Mouse (Mus musculus) hematopoietic stem cell, adult 5-6 weeks (primary cell): ENCODE measurements around the gene Jph3. TPM values are rescaled to one million over a fixed set of nuclear protein-coding genes. Genes with fewer than 3 reads are reported as not detected.

Experiments used
- ATAC-seq, 2 experiments: fragments of 125-278 bp in 1 of 2; replicated peaks in 1 of 2; 2 replicates each; pipeline ENCODE4 v1.8.0; 2016 to 2017; ENCODE audit warnings: inconsistent platforms in 2 of 2, mild to moderate bottlenecking in 2 of 2, moderate number of reproducible peaks in 2 of 2, low read depth in 1 of 2, moderate TSS enrichment in 1 of 2; ENCODE audit not compliant: low FRiP score in 2 of 2, poor library complexity in 2 of 2, severe bottlenecking in 2 of 2, insufficient read depth in 1 of 2, low TSS enrichment in 1 of 2
- total RNA-seq: library from RNA; stranded (forward); fragments of 172-1452, 232-1000 nt; gene quantifications from 2 replicates; pipeline ENCODE4 v1.2.3, GENCODE M21; 2017

Gene Jph3
- total RNA-seq, 1 experiment from 2014 or later, result not detected

DNA sequence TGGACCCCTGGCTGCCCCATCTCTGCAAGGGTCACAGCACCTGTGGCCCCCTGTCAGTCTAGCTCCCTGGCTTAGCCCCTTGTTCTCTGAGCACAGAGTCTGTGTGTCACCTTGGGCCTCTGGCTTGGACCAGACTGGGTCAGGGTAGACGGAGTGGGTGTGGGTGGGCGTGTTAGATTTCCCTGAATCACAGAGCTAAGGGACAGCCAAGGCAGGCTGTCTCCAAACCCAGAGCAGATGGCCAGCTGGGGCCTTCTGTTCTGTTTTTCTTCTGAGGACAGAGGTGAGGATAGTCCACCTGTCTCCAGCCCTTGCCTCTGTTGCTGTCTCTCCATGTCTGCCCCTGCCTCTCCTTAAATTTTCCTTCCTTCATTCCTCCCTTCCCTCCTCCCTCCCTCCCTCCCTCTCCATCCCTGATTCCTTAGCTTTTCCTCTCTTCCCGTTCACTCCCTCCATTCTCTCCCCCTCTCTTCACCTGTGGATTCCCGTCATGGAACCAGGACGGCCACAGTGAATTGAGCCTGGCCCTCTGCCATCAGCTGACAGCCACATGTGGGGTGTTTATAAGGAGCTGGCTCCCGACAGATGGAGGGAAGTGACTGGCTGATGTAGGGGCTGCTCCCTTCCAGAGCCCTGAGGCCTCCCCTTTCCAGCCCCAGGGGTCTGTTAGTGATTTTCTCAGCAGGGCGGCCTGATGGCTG lies 33.7 kb downstream of the Jph3 start:
- no peak for ATAC-seq

DNA sequence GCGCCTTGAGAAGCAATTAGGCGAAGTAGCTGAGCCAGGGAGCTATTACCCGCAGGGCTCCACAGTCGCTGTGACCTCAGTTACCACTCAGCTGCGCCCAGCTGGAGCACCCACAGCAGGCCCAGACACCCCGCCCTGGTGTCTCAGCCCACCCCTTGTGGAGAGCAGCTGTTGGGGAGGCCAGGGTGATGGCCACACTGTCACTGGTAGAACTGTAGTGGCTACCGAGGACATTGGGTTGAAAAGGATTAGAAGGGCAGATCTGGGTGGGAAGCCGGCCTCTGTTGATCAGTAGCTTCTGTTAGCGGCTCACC lies 34.2 kb downstream of the Jph3 start:
- ATAC-seq, result no peak

DNA sequence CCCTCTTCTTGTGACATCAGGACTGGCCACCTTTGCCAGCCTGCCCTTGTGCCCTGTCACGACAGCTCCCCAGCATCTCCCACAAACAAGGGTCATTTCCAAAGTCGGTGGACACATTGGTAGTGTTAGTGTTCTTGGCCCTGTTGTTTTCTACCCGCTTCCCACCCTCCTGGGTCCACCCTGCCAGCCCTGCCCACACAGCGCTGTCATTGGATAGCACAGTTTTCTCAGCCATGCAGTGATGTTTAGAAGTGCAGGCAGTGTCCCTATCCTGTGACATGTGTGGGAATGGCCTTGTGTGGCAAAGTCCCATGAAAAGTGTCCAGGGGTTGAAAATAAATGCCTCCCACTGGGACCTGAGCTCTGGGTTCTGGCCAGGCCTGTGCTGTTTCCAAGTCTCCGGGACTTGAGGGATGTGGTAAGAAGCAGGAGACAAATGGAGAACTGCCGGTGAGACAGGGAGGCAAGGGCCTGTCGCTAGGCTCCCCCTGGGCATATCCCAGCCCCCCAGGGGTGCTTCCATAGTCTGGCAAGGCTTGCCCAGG lies 36.2 kb downstream of the Jph3 start:
- no peak for ATAC-seq

DNA sequence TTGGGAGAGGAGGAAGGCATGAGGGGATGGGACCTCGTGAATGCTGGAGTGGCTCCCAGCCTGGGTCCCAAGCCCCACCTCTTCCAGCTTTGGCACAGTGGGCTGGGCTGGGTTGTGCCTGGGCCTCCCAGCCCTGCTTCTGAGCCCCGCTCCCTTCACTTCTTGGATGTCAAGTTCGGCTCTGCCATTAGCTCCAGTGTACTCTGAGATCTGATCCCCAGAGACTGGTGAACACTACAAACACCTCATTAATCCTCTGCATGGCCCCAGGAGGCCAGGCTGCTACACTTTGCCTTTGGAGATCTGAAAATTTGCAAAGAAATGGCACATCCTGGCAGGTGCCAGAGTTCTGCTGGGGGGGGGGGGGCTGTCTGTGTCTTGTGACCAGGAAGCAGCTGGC lies 39.7 kb downstream of the Jph3 start:
- ATAC-seq, result no peak

DNA sequence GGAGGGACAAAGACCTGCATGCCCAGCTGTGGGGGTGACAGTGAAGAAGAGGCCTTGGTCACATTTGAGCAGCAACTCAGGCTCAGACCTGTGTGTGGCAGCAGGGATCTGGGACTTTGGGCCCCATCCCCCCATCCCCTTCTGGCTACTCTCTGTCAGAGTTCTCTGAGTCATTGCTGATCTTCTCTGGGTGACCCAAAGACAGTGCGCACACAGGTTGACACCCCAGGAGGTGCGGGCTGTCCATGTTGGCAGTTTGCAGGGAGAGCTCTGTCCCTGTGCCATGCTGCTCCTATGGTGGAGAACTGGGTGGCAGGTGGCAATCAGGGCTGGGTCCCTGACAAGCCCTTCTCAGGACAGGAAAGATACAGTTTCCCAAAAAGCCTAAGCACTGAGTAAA lies 40.2 kb downstream of the Jph3 start:
- ATAC-seq, result no peak

DNA sequence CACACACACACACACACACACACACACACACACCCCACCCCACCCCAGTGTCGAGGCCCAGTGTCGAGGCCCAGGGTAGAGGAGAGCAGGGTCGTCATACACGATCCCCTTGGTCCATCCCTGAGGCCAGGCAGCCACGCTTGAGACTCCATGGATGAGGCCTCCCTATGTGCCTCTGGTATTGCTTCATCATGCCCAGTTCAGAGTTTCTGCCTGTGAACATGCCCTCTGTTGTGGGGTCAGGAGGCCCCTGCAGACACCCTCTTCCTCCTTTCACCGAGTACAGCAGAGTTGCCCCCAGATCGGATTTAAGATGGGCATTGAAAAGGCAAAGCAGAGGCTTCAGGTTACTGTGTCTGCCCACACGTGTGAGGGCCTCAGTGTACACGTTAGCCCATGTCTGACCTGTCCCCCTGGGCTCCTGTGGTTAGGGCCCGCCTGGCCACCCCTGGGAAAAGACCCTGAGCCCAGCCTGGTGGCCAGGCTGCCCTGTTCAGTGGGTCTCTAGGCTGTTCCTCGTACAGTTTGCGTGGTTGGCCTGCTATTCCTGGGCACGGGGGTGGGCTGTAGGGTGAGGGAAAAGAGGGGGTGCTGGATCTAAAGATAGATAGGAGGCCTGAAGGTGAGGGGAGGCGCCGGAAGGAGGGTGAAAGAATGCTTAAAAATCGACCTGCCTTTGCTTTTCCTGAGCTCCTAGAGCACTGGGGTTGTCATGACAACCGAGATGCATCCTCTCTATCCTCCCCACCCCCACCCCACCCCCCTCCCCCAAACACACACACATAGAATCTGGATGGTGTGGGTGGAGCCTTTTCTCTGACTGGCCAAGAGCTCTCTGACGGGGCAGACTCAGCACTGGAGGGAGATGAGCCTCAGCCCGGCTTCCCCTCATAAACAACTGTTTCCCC lies 41.7 kb downstream of the Jph3 start:
- ATAC-seq, result no peak

DNA sequence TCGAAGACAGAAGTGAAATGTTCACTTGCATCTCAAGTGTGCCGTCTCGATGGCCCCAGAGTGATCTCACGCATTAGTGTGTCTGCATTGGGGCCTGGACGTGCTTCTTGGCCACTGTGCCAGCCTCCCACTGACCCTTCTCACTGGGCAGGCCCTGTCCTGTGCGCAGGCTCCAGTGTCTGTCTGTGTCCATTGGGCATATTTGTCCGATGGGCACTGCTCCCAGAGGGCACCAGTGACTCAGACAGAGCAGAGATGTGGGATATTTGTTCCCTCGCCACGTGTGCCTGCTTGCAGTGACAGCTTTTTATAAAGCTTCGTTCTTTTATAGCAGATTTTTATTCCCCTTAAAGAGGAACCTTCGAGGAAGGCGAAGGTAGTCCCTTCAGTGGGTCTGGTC lies 44.5 kb downstream of the Jph3 start:
- ATAC-seq, result no peak

DNA sequence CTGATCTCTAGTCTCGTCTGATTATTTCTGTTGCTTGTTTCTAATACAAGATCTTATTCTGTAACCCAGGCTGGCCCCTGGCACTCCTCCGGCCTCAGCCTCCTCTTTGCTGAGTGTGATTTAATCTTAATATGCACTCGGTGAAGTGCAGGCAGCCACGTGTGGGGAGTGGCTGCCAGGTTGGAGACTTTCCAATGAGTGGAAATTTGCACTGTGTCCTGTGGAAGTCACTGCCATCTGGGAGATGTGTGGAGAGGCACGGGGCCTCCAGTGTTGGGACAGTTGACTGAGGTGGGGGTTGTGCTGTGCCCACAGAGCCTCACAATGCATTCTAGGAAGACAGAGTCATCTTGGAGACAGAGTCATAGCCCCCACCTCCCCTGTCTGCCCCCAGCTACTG lies 53.1 kb downstream of the Jph3 start:
- ATAC-seq, result no peak

DNA sequence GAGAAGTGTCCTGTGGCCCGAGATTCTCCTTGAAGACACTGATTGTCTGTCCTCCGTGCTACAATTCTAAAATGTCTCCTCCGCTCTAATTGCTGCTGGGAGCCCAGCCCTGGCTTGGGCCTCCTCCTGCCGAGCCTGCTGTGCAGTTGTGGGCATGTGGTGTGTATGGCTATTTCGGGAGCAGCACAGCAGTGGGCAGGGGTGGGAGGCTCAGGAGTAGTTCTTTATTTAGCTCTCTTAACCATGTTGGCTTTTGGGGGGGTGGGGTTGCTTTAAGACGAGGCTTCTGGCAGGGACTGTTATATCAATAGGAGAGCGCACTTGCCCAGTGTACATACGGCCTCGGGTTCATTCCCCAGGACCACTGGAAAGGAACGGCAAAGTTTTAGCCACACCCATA lies 57.1 kb downstream of the Jph3 start:
- no peak for ATAC-seq

DNA sequence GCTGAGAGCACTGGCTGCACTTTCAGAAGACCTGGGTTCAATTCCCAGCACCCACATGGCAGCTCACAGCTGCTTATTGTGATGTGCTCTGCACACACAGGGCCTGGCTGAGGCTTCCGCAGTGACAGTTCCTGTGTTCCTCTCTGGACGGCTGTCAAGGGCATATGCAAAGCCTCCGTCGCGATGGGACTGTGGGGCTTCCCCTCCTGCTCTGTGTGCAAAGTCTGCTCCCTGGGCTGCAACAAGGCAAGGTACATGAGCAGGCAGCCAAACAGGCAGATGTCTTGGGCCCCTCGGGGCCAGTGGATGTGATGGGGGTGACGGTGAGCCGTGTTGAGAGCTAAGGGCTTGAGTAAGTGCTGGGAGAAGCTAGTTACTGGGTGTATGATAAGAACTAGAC lies 59.4 kb downstream of the Jph3 start:
- ATAC-seq, result no peak

DNA sequence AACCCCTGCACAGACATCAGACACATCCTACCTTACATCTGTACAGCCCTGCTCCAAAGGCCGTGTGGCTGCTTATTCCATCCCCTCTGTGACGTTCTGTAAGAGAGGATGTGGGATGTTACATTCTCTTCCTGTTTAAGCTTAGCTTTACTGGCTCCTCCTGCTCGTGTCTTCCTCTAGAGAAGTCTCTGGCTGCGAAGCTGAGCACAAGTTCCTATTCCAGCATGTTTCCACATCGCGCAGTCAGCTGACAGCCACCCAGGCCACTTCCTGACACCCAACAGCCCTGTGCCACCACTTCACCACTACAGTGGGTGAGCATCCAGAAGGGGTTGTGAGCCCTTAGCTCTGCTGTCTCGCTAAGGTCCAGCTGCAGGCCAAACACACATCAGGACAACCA lies 62.7 kb downstream of the Jph3 start:
- peak; percentile 76 to 78 for ATAC-seq

DNA sequence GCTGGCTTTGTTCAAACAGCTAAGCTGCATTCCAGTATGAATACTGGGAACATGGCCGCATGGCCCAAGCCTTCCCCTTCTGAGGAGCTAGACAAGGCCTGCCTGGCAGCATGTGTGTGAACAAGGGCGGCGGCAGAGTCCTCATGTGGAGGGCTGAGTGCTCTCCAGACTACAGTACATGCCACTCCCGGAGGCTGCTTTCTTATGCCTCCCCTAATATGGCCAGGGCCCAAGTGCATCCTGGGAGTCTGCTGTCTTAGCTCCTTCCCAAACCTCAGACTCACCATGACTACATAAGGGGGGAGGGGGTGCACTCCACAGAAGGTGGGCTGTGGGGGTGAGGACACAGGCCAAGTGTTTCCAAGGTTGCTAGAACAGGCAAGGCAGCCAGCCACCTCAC lies 63.2 kb downstream of the Jph3 start:
- ATAC-seq, result peak; percentile 1 to 10; a peak in 1 of 4 replicates

DNA sequence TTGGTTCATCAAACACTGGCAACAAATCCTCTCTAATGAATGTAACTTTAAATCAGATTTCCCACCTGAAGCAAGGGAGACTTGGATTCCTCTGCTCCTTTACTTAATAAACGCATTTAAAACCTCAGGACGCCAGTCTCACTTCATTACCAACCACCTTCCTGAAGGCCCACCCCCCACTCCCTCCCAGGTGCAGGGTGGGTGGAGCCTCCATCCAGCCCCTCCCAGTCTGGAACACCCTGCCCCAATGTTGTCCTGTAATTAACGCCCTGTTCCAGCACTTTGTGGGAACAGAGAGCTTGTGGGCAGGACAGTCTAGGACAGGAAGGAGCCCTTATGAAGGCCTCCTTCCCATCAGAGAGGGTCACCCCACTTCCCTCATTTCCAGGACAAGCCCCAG lies 64.7 kb downstream of the Jph3 start:
- no peak for ATAC-seq

DNA sequence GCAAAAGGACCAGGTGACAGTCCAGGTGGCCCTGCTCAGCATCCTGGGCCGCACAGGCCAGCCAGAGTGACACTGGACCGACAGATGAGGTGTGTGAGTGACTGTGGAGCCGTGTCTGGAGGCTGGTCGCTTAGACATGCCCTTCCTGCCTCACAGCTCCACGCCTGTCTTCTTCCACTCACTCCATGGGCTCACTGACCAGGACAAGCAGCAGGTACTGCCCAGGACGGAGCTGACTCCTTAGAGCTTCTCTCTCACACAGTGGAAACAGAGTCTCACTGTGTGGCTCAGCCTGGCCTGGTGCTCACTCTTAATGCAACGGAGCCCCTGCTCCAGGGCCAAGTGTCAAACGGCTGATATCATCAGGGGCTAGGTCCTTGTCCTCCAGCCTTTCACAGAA lies 66.0 kb downstream of the Jph3 start:
- ATAC-seq, result no peak

DNA sequence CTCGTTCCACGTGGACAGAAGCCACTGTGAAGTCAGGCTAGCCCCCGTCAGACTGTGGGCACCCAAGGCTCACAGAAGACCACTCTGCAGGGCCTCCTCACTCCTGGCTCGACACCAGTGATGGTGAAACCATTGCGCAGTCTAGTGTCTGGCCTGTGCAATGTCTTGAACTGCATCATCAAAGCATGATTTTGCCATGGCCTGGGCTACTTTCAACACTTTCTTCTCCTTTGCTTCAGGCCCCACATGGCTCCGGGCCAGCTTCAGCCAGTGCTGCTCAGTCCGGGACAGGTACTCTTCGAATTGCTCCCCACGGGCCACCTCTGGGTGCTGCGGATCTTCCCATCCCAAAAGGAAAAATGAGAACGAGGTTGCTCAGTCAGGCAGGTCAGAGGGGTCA lies 67.0 kb downstream of the Jph3 start:
- ATAC-seq, result peak in 1 of 2 experiments; percentile 44; a peak in 1 of 4 replicates

DNA sequence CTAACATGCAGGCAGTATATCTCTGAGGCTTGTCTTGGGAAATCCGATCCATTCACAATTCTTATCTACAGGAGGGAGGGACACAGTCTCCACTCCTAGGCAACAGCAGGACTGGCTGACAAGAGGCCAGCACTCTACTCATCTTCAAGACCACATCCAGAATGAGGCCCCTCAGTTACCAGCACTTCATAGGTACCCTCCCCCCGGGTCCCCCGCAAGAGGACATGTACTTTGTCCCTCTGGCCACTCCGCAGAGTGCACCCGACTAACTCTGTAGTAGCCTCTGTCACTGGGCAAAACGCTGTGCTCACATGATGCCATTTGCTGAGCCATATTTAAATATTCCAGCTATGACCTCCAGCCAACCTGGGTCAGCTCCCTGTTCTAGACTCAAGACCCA lies 69.0 kb downstream of the Jph3 start:
- no peak for ATAC-seq

DNA sequence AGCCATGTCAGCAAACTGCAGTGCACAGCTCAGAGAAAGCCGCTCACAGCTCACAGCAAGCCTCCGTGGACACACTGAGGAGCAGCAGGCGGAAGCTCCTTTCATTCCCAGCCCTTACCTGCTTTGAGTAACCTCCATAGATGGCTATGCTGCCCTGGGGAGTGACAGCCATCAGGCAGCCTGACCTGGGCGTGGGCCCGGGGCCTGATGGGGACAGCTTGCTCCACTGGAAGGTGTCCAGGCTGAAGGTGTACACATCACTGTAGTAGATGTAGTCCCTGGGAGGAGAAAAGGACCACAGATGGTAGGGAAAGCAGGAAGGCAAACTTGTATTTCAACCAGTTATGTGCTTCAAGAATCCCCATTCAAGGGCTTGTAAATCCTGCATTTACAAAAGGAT lies 75.4 kb downstream of the Jph3 start:
- ATAC-seq, result no peak

DNA sequence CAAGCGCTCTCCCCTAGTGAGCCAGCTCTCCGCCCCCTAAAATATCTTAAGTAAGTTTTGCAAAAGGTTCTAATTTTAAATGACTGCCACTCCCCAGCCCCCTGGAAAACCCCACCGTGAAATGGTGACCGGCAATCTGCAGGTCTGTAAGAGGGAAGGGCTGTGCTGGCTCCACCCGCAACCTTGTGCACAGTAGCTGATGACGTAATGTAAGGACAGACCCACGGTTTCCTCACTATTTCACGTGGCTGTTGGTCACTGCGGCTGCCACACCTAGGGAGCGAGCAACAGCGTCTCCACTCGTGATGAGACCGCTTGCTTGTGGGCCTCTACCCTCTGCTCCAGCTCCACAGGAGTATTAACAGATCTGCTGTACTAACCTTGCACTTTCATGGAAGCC lies 76.7 kb downstream of the Jph3 start:
- peak in 1 of 2 experiments; percentile 76; a peak in 2 of 4 replicates for ATAC-seq
